Mouse (Mus musculus) C2C12 (cell line): Measurements from ENCODE around the gene Preb.

Experiments
- CEBPB ChIP-seq: IDR thresholded peaks from one replicate; pipeline ENCODE4 v1.6.1; 2011; ENCODE audit warnings: low read depth, mild to moderate bottlenecking, control low read depth, moderate library complexity
- CTCF ChIP-seq: IDR thresholded peaks from one replicate; pipeline ENCODE4 v1.5.1; 2011; ENCODE audit not compliant: control insufficient read depth, insufficient read depth, insufficient read length
- FOSL1 ChIP-seq: IDR thresholded peaks from one replicate; pipeline ENCODE4 v1.8.0; 2011; ENCODE audit warnings: mild to moderate bottlenecking, low read length; ENCODE audit not compliant: poor library complexity, insufficient read depth, severe bottlenecking
- MAX ChIP-seq: IDR thresholded peaks from one replicate; pipeline ENCODE4 v1.6.1; 2011; ENCODE audit warnings: mild to moderate bottlenecking, control low read depth
- MYOD1 ChIP-seq: IDR thresholded peaks from one replicate; pipeline ENCODE4 v1.6.1; 2011; ENCODE audit warnings: low read depth; ENCODE audit not compliant: control insufficient read depth, insufficient read length
- MYOG ChIP-seq: IDR thresholded peaks from one replicate; pipeline ENCODE4 v1.6.1; 2011; ENCODE audit not compliant: control insufficient read depth, insufficient read length; ENCODE audit errors: extremely low read depth
- USF1 ChIP-seq: IDR thresholded peaks from one replicate; pipeline ENCODE4 v1.6.1; 2011; ENCODE audit warnings: low read depth, mild to moderate bottlenecking, control low read depth, moderate library complexity

- no peak for TF ChIP-seq MAX
- TF ChIP-seq FOSL1 = no peak
- no peak for TF ChIP-seq CTCF
- no peak for TF ChIP-seq USF1
- TF ChIP-seq CEBPB = no peak
- no peak for TF ChIP-seq MYOD1
- TF ChIP-seq MYOG = no peak
Measured at GRCm38 (mm10) chr5:30927945-30928529, 32.1 kb downstream of the Preb start.
